Mouse (Mus musculus) limb, embryonic 15.5 days (tissue): ENCODE measurements at regions not wholly inside any gene's neighbourhood (a gene's known extent, or its start where the extent isn't known, plus 50 kb on each side); places are given as distances from the start of the nearest gene placed in this dataset.

Experiments
- ATAC-seq: fragments of 200-750 bp; cut with Nextera tagmentation; 2 replicates; pipeline ENCODE4 v1.8.0; 2017; ENCODE audit warnings: low read depth, moderate TSS enrichment; ENCODE audit not compliant: insufficient number of reproducible peaks, low FRiP score, low TSS enrichment
- H3K27ac ChIP-seq: fragments of 300-500 bp; sonication (generic); 2 replicates; pipeline ENCODE4 v1.5.1; 2015; ENCODE audit warnings: moderate library complexity, mild to moderate bottlenecking, inconsistent platforms
- H3K27me3 ChIP-seq: fragments of 300-500 bp; sonication (generic); 2 replicates; pipeline ENCODE4 v1.6.1; 2015; ENCODE audit warnings: inconsistent platforms
- H3K36me3 ChIP-seq: fragments of 300-500 bp; sonication (generic); 2 replicates; pipeline ENCODE4 v1.6.1; 2015; ENCODE audit warnings: inconsistent platforms
- H3K4me1 ChIP-seq: fragments of 300-500 bp; sonication (generic); 2 replicates; pipeline ENCODE4 v1.6.1; 2015; ENCODE audit warnings: inconsistent platforms
- H3K4me2 ChIP-seq: fragments of 300-500 bp; sonication (generic); 2 replicates; pipeline ENCODE4 v1.6.1; 2015; ENCODE audit warnings: mild to moderate bottlenecking, inconsistent platforms
- H3K4me3 ChIP-seq: fragments of 300-500 bp; sonication (generic); 2 replicates; pipeline ENCODE4 v1.5.1; 2015; ENCODE audit warnings: mild to moderate bottlenecking, inconsistent platforms
- H3K9ac ChIP-seq: fragments of 300-500 bp; sonication (generic); 2 replicates; pipeline ENCODE4 v1.6.1; 2015; ENCODE audit warnings: inconsistent platforms
- H3K9me3 ChIP-seq: fragments of 300-500 bp; sonication (generic); 2 replicates; pipeline ENCODE4 v1.6.1; 2016; ENCODE audit warnings: inconsistent platforms
- WGBS: fragments of 180-500 bp; shearing (Covaris S2); methylation state at CpG from one replicate; pipeline ENCODE4 v1.1.7; 2015; 5-methylcytosine and 5-hydroxymethylcytosine counted together

DNA sequence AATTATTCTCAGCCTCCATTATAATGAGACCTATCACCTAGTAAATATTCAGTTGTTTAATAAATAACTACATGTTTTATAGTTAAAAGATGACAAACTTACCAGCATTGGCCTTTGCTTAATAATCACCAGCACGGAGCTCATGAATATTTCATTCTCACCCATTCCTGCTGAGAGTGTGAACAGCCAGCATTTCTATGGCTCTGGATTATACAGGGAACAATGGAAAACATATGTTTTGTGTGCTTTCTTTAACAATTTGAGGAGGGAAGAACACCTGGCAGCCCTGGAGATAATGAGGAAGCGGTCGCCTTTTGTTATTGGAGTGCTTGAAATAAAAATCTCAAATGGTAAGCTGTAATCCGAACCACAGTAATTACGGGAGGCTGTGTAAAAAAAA is 528.4 kb downstream of the Cbln4 start:
- H3K36me3 ChIP-seq: no peaks in the 10 kb centered on the region
- no peaks in the 10 kb centered on the region; the same call in 1 of the 2 replicates for H3K27me3 ChIP-seq
- no peaks in the 10 kb centered on the region for H3K4me1 ChIP-seq
- H3K4me3 ChIP-seq: no peak overlapping the region
- H3K9ac ChIP-seq: no peak overlapping the region
- 37% methylated on average over 5 of the region's 5 CpGs for WGBS
- H3K4me2 ChIP-seq: no peak overlapping the region
- H3K9me3 ChIP-seq: no peaks in the 10 kb centered on the region
- no peak overlapping the region for H3K27ac ChIP-seq
- no peak for ATAC-seq

DNA sequence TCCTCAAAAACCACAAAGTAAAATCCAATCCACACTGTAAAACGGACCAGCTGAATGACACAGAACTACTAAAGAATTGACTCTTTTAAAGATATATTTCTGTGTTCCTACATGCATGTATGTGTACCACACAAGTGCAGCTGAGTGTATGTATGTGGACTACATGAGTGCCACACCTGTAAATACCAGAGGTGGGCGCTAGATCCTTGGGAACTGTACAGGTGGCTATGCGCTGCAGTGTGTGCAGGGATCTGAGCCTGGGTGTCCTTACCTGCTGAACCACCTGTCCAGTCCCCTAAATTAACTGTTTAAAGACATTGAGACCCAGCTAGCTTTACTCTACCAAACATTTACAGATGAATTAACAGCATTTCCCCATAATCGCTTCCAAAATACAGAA is 546.6 kb downstream of the Cbln4 start:
- Histone ChIP-seq H3K27me3 (no peaks in the 10 kb centered on the region), H3K4me2 (no peak overlapping the region), H3K9ac (no peak overlapping the region), H3K4me3 (no peak overlapping the region), H3K4me1 (no peaks in the 10 kb centered on the region), H3K27ac (no peak overlapping the region), H3K9me3 (no peaks in the 10 kb centered on the region), H3K36me3 (no peaks in the 10 kb centered on the region)
- no peak for ATAC-seq
- WGBS: 77% methylated on average over 4 of the region's 4 CpGs

DNA sequence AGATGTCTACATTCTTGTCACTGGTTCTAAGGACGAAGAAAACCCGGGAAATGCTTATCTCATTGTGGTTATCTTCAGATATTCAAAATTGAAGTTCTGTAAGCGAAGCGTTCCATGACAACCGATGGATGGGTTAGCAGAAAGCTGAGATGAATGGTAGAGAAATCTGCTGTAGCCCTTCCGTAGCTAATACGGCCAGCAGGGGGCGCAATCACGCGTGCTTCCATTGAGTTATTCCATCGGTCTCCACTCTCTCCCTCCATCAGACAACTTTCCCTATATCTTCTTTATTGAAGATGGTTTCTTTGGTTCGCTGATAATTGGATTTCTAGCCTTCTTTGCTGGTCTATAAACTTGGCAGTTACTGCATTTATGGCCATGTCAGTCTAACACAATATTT is 549.5 kb downstream of the Cbln4 start:
- no peak overlapping the region for H3K4me3 ChIP-seq
- no peak overlapping the region for H3K4me2 ChIP-seq
- H3K9ac ChIP-seq: no peak overlapping the region
- H3K36me3 ChIP-seq: no peaks in the 10 kb centered on the region
- no peaks in the 10 kb centered on the region for H3K27me3 ChIP-seq
- H3K27ac ChIP-seq: no peak overlapping the region
- no peaks in the 10 kb centered on the region for H3K4me1 ChIP-seq
- ATAC-seq: no peak
- 34% methylated on average over 12 of the region's 12 CpGs for WGBS
- no peaks in the 10 kb centered on the region for H3K9me3 ChIP-seq

DNA sequence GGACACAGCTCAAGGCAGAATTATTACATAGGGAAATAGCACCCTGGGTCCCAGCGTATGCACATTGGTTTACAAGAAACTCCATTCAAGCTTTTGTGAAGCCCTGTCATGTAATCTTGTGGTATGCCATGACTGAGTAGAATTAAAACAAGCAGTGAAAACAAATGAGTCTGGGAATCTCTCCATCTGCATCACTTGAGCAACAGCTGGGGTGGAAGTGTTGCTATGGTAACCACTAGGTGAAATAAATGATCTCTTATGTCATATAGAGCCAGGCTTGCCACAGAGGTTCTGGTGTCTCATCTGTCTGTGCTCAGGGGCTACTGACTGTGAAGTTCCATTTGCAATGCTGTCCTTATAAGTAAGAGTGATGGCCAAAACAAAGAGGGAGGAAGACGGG is 556.0 kb downstream of the Cbln4 start:
- ATAC-seq: no peak
- no peaks in the 10 kb centered on the region for H3K4me1 ChIP-seq
- H3K27me3 ChIP-seq: no peaks in the 10 kb centered on the region
- no peak overlapping the region for H3K4me2 ChIP-seq
- no peaks in the 10 kb centered on the region for H3K36me3 ChIP-seq
- H3K9ac ChIP-seq: no peak overlapping the region
- 75% methylated on average over 2 of the region's 2 CpGs for WGBS
- no peaks in the 10 kb centered on the region for H3K9me3 ChIP-seq
- no peak overlapping the region for H3K4me3 ChIP-seq
- H3K27ac ChIP-seq: no peak overlapping the region

DNA sequence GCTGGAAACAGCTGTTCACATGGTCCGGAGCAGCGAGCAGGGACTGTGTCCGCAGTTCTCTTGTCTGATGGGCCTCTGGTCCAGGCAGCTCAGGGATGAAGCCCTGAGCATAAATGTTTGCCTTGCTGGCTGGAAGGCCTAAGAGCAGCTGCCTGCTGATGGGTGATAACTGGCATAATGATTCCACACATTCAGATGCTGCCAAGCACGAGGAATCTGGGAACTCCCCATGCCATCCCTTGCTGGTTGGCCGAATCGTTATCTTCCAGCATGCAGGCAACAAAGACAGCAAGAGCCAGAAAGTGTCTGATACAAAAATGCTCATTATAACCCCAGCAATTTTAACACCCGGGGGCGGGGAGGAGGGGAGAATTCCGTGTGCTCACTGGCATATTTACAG is 590.0 kb downstream of the Cbln4 start:
- WGBS: 68% methylated on average over 9 of the region's 9 CpGs
- no peak overlapping the region for H3K4me2 ChIP-seq
- no peaks in the 10 kb centered on the region for H3K36me3 ChIP-seq
- H3K4me1 ChIP-seq: no peaks in the 10 kb centered on the region
- H3K9me3 ChIP-seq: no peaks in the 10 kb centered on the region
- no peak for ATAC-seq
- H3K9ac ChIP-seq: no peak overlapping the region
- H3K27me3 ChIP-seq: no peaks in the 10 kb centered on the region
- no peak overlapping the region for H3K4me3 ChIP-seq
- H3K27ac ChIP-seq: no peak overlapping the region

DNA sequence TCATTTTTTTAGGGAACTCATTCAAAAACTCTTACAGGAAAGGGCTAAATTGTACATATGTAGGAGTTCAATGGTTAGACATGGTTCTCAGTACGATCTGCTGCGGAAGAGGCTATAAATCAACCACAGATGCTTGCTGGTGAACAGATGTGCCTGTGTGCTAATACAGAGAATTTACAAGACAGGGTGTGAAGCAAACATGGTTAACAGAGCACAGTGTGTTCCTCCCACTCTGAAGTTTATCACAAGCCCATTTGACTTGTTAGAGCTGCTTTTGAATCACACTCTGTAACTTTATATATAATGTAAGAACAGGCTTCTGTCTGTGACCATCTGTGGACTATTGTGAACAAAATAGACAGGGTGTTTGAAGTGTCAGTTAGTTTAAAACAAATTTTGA is 637.2 kb downstream of the Cbln4 start:
- H3K27ac ChIP-seq: no peak overlapping the region

DNA sequence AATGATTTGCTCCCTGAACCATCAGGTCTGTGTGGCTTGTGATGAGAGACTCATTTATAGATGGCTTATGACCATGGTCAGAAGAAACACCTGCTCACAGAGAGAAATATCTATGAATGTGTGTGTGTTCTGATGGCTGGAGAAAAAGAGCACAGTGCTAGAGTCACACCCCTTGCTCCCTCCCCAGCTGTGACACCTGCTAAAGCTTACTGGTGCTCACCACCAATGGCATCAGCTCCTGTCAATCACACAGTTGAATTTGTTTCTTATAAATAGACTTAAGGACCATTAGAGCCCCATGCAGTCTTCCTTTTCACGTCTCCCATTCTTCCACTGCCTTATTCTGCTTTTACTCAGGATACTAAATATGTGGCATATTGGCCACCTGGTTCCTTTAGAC is 654.3 kb downstream of the Cbln4 start:
- Histone ChIP-seq H3K4me3 (no peak overlapping the region), H3K9ac (no peak overlapping the region), H3K27ac (no peak overlapping the region), H3K4me1 (no peaks in the 10 kb centered on the region), H3K36me3 (no peaks in the 10 kb centered on the region), H3K9me3 (no peaks in the 10 kb centered on the region), H3K4me2 (no peak overlapping the region), H3K27me3 (no peaks in the 10 kb centered on the region)
- 67% methylated on average over 1 of the region's 1 CpGs for WGBS
- ATAC-seq: no peak; the same call in 1 of the 2 replicates

More for the DNA sequence above, 637.2 kb downstream of the Cbln4 start:
- no peaks in the 10 kb centered on the region for H3K4me1 ChIP-seq
- H3K4me3 ChIP-seq: no peak overlapping the region
- no peaks in the 10 kb centered on the region for H3K36me3 ChIP-seq
- H3K4me2 ChIP-seq: no peak overlapping the region
- ATAC-seq: no peak
- H3K9ac ChIP-seq: no peak overlapping the region
- 18% methylated on average over 2 of the region's 2 CpGs for WGBS
- no peaks in the 10 kb centered on the region for H3K9me3 ChIP-seq
- 0 out of 2 replicates have a peak, but pooled peaks cover 4% of the 10 kb centered on the region for H3K27me3 ChIP-seq

DNA sequence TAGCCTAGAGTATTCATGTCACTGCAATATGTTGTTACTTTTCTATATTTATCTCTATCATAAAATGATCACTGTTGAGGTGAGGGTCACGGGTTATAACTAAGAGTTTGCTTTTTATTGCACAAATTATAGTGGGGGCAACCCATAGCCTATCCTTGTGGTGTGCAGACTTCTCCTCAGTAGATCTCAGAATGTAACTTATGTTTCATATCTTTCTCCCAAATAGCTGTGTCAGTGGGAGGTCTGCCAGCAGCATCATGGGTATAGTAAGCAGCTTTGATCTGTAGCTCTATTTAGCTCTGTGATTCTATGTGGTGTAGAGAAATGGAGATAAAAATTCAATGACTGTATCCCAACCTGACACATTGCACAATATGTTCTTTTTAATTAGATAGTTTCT is 641.9 kb downstream of the Dok5 start:
- Histone ChIP-seq H3K9me3 (no peaks in the 10 kb centered on the region), H3K4me2 (no peak overlapping the region), H3K27ac (no peak overlapping the region), H3K4me3 (no peak overlapping the region), H3K27me3 (no peaks in the 10 kb centered on the region), H3K4me1 (no peaks in the 10 kb centered on the region), H3K9ac (no peak overlapping the region), H3K36me3 (no peaks in the 10 kb centered on the region)
- 63% methylated on average over 1 of the region's 1 CpGs for WGBS
- no peak for ATAC-seq

DNA sequence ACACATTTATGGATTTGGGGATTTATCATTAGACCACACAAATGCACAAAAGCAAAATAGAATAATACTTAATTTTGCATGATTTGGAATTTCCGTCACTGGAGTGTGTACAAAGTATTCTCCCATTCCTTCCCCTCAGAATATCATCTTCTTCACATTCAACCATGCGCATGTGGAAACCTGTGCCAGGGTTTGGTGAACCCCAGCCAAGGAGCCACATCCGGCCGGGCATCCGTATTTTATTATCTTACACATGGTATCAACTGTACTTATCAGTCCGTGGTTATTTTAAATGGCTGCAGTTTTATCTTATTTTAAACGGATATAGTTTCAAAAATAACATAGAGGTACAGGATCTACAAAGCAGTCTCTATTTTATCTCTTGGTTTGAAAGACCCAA is 641.4 kb downstream of the Dok5 start:
- no peaks in the 10 kb centered on the region for H3K36me3 ChIP-seq
- no peaks in the 10 kb centered on the region for H3K27me3 ChIP-seq
- WGBS: 82% methylated on average over 7 of the region's 7 CpGs
- H3K4me1 ChIP-seq: no peaks in the 10 kb centered on the region
- ATAC-seq: no peak
- no peak overlapping the region for H3K4me3 ChIP-seq
- H3K27ac ChIP-seq: no peak overlapping the region
- H3K4me2 ChIP-seq: no peak overlapping the region
- H3K9me3 ChIP-seq: no peaks in the 10 kb centered on the region
- no peak overlapping the region for H3K9ac ChIP-seq

DNA sequence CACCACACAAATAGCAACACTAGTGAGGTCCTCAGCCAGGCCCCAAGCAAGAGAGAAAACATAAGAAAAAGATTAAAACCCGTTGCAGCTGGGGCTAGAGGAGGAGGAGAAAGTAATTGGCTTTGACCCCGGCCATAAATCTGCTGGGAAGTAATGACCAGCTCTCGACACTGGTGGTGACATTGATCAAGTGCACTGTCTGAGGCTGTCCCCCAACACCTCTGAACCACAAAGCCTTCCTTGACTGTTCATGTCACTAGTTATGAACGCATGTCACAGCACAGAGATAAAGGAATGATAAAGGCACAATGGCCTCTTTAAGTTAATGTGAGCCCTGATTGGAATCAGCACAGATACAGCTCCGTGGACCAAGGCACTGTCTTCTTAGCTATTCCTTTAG is 640.1 kb downstream of the Dok5 start:
- H3K9me3 ChIP-seq: no peaks in the 10 kb centered on the region
- 11% methylated on average over 5 of the region's 5 CpGs for WGBS
- no peaks in the 10 kb centered on the region for H3K36me3 ChIP-seq
- H3K4me3 ChIP-seq: no peak overlapping the region
- H3K4me2 ChIP-seq: no peak overlapping the region
- no peak overlapping the region for H3K9ac ChIP-seq
- no peaks in the 10 kb centered on the region for H3K27me3 ChIP-seq
- H3K27ac ChIP-seq: no peak overlapping the region
- ATAC-seq: no peak
- no peaks in the 10 kb centered on the region for H3K4me1 ChIP-seq

DNA sequence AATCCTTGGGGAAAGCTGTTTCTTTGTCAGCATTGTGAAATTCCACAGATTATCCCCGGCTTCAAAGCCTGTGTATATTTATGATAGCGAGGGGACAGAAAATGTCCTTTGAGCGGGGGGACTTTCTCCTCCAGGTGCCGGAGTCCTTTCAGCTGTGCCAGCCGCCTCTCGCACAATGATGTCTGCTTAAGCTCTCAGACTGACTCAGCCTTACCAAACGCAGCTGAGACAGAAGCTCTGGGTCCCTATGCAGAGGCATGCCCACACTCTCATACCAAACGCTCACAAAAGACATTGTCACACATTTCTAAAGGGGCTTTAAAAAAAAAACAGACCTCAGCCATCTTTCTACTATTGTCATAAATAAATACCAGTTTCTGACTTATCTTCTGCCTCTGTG is 633.9 kb downstream of the Dok5 start:
- Histone ChIP-seq H3K27ac (no peak overlapping the region), H3K4me3 (no peak overlapping the region), H3K9me3 (no peaks in the 10 kb centered on the region), H3K4me1 (no peaks in the 10 kb centered on the region), H3K27me3 (no peaks in the 10 kb centered on the region), H3K9ac (no peak overlapping the region), H3K4me2 (no peak overlapping the region), H3K36me3 (no peaks in the 10 kb centered on the region)
- WGBS: 55% methylated on average over 8 of the region's 8 CpGs
- ATAC-seq: no peak

DNA sequence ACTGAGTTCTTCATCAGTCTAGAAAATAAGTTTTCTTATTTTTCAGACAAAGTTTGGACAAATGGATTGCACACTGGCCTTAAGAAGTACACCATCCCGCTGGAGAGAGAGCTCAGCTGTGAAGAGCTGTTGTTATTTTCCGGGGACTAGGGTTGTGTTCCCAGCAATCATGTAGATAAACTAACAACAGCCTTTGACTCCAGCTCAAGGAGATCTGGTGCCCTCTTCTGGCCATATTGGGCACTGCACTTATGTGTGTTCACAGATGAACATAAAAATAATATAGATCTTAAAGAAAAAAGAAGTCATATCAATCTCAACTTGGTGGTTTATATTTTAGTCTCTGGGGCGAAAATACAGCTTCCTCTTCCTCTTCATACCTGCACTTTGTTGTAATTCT is 633.0 kb downstream of the Dok5 start:
- H3K36me3 ChIP-seq: no peaks in the 10 kb centered on the region
- H3K9me3 ChIP-seq: no peaks in the 10 kb centered on the region
- ATAC-seq: no peak
- no peak overlapping the region for H3K4me2 ChIP-seq
- no peak overlapping the region for H3K4me3 ChIP-seq
- H3K9ac ChIP-seq: no peak overlapping the region
- no peaks in the 10 kb centered on the region for H3K4me1 ChIP-seq
- no peak overlapping the region for H3K27ac ChIP-seq
- H3K27me3 ChIP-seq: no peaks in the 10 kb centered on the region
- WGBS: 89% methylated on average over 3 of the region's 3 CpGs

DNA sequence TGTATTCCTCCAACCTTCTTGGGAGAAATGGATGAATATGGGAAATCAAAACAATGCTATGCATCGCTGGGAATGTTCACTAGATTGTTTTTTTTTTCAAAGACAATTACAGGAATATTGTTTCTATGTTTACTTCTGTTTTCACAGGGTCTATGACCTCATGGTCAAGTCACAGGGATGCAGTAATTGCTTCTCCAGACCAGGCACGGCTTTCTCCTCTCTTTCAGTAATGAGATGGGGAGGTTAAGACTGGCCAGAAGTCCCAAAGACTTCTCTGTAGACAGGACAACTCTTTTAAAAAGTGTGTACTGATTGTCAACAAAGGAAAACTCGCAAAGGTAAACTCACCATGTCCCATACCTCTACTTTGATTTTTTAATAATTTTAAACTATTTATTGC is 631.8 kb downstream of the Dok5 start:
- H3K27me3 ChIP-seq: no peaks in the 10 kb centered on the region
- no peak overlapping the region for H3K9ac ChIP-seq
- H3K27ac ChIP-seq: no peak overlapping the region
- no peak for ATAC-seq
- no peaks in the 10 kb centered on the region for H3K36me3 ChIP-seq
- H3K9me3 ChIP-seq: no peaks in the 10 kb centered on the region
- H3K4me3 ChIP-seq: no peak overlapping the region
- no peak overlapping the region for H3K4me2 ChIP-seq
- no peaks in the 10 kb centered on the region for H3K4me1 ChIP-seq
- 80% methylated on average over 3 of the region's 3 CpGs for WGBS
